Mouse (Mus musculus) liver, postnatal 0 days (tissue): ENCODE data around the gene Med12l.

ENCODE experiments used
- CTCF ChIP-seq: sonication (generic); IDR thresholded peaks from 2 replicates; pipeline ENCODE4 v1.5.1; 2016; ENCODE audit warnings: antibody characterized with exemption, low read depth
- EP300 ChIP-seq: IDR thresholded peaks from 2 replicates; pipeline ENCODE4 v1.6.1; 2016; ENCODE audit warnings: antibody characterized with exemption, low read depth, mild to moderate bottlenecking

DNA sequence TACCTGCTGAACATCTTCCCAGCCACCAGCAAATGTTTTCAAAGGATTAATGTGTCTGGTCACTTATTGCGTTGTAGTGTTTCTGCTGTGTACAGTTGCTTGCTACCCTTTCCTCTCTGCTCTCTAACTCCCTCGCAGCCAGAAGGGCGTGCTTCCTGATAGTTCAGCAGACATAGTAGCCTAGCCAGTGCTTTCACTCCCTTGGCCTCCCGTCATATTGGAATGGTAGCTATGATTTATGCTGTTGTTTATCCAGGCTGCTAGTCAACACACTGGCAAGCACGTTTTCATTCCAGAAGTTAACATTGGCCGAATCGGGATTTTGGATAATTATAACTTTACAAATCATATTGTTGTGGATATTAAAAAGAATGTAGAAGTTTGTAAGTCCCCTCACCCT lies 54.5 kb downstream of the Med12l start:
- no peak for TF ChIP-seq CTCF
- TF ChIP-seq EP300: no peak
